Mouse (Mus musculus) T-helper 2 cell (primary cell): ENCODE measurements around the gene Aldh9a1.

ENCODE experiments used
- in situ Hi-C: fragments of 300-600 bp; cut with MboI, MseI; formaldehyde crosslinking; loops from one replicate; pipeline ENCODE4 v1.15.1; 2025; ENCODE audit warnings: high pct_unique_total_duplicates

The Aldh9a1 gene

DNA sequence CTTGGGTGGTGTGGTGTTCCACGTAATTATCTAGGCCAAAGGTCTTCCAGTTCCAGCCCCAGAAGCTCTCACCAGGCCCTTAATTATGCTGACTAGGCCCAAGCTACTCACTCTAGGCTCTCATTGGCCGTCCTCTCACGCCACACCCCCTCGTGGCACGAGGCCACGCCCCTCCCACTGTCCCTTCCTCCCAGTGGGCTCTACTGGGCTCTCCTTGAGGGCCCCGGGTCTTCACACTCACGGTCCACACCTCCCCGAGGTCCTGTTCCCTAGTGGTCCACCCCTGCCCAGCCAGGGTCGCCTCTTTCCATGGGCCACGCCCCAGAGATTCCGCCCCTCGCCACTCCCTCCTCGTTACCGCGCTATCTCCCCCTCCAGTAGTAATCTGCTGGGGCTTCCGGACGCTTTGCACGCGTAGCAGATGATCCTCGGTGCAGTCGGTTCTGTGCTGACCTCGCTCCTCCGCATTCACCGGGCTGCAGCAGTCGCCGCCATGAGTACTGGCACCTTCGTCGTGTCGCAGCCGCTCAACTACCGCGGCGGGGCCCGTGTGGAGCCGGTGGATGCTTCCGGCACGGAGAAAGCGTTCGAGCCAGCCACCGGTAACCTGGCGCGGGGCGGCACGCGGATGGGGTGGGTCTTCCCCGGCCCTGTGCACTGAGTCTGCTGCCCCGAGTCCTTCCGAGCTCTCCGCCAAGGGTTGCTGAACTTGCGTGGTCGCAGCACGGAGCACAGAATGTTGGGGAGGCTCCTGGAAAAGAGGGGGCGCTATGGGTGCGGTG lies at the start of gene Aldh9a1:
TSS of gene Aldh9a1 (plus strand) at position 177 of the 782 bp plus-strand sequence.
- in situ Hi-C loops, result loop anchor here (10.0 to 25.0 kb wide), 2 partner anchors 338 to 935 kb away; partner anchors contain the start of gene Fam78b

DNA sequence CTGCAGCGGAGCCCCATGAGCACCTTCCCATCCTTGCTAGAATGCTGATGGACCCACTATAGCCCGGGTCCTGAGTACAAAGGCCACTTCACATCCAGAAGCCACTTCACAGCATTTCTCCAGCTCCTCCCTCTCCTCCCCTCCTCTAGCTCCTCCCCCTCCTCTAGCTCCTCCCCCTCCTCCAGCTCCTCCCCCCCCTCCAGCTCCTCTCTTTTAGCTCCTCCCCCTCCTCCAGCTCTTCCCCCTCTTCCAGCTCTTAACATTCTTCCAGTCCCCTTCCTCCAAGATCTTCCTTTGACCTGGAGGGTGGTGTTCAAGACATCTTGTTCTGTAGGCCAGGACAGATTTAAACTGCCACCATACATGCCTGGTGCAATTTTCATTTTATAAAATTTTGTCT lies 49.7 kb upstream of the Aldh9a1 start:
- in situ Hi-C loops, result no loop called here

DNA sequence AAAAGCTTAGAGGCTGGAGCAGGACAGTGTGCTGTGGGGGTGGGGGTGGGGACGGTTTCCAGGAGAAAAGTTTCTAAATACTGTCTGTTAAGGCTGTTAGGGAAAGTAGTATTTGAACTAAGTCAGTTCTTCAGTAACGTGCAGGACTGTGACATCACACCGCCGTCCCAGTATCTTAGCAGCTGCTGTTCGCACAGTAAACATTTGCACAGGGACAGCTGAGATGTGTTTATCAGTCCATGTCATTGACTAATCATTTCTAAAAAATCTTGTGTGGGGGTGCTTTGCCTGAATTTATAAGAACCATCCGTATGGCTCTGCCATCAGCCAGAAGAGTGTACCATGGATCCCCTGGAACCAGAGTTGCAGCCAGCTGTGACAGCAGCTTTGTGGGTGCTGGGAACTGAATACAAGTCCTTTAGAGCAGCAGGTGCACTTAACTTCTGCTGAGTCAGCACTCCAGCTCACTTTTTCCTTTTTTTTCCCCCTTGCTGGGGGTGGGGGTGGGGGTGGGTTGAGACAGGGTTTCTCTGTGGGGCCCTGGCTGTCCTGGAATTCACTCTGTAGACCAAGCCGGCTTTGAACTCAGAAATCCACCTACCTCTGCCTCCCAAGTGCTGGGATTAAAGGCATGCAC lies 44.2 kb upstream of the Aldh9a1 start:
- in situ Hi-C loops, result no loop called here

DNA sequence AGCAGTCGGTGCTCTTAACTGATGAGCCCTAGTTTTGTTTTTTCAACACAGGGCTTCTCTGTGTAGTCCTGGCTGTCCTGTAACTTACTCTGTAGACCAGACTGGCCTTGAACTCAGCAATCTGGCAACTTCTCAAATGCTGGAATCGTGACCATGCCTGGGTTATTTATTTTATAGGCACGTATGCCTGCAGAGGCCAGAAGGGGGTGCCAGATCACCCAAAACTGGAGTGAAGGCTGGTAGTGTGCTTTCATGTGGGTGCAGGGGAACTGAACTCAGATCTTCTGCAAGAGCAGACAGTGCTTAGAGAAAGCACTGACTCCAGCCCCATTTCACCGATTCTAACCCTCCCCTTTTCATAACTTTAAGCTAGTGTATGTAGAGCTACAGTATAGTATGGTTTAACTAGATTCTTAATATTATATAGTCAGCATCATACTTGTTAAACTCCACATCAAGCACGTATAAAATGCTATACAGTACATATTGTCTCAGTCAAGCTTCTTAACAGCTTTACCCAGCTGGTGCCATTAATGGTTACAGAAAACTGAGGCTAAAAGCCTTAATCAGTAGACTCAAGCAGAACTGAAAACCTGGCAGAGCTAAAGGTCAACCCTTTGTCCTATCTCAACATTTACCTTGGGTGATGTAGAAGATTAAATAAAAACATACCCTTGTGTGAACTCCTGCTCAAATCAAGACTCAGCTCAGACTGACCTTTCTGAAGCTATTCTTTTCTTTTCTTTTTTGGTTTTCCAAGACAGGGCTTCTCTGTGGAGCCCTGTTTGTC lies 43.1 kb upstream of the Aldh9a1 start:
- in situ Hi-C loops, result no loop called here

DNA sequence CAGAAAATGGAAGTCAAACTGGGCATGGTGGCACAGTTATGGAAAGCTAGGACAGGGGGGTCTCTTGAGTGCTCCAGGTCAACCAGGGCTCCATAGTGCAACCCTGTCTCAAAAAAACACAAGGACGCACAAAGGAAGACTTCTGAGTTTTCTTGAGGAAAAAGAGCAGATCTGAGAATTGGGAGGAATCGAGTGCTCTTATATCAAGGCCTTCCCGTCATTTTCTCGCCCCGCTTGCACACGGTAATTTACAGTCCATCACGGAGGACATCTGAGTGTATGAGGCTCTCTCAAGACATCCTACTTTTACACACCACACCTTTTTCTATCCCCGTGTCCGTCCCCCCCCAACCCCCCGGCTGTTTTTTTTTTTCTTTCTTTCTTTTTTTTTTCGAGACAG lies 42.1 kb upstream of the Aldh9a1 start:
- in situ Hi-C loops, result no loop called here

DNA sequence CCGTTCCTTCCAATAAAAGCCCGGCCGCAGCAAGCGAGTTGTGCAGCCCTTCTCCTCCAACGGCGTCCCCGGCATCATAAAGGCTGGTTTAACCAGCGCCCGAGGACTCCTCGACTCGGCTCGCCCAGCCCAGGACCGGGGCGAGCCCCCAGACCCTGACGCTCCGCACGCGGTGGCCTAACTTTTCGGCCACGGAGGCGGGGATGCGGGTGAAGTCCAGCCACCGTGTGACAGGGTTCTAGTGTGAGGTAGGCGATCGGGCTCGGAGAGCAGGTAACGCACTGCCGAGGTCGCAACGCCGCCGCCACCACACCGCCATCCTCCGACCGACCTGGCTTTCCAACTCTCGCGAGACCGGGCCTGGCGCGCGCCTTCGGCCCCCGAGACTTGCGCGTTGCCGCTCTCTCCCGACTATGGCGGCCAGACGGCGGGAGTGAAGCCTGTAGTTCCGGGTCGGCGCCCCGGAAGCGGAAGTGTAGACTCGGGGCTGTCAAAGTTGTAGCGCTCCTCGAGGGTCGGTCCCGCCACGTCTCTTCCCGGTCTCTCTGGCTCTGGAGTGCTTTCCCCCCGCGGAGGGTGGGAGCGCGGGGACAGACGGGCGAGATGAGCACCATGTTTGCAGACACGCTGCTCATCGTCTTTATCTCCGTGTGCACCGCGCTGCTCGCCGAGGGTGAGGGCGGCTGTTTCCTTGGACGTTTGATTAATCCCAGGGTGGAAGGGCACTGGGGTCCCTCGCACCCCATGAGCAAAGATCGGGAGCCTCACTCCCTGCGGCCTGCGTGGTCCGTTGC lies 41.3 kb upstream of the Aldh9a1 start, which contains the start of gene Tmco1:
TSS of gene Tmco1 (plus strand) at position 118 of the 794 bp plus-strand sequence.
- in situ Hi-C loops, result no loop called here

DNA sequence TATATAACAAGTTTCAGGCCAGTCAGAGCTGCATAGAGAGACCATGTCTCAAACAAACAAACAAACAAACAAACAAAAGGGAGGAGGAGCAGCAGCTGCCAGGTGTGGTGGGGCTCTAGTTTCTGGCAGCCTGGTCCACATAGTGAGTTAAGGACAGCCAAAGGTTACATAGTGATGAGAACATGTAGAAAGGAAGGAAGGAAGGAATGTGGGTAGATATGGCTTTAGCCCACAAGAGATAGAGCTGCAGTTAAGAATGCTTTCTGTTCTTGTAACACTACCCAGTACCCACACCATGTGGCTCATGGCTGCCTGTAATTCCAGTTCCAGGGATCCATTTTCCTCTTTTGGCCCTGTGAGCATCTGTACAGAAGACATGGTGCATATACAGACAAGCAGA lies 37.4 kb upstream of the Aldh9a1 start:
- in situ Hi-C loops, result no loop called here

DNA sequence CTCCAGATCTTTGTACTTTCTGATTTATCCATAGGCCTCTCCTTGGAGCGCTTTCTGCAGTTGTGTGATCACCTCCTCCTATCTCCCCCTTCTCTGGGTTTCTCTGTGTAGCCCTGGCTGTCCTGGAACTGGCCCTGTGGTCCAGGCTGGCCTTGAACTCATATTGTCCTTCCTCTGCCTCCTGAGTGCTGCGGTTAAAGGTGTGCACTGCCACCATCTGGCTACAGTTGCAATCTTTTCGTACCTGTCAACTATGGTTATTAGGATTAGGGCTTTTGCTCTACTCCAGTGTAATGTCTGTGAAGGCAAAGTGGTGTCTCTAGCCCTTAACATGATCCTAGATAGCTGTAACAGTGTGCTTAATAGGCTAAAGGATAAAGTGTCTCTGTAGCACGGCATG lies 36.6 kb upstream of the Aldh9a1 start:
- in situ Hi-C loops, result no loop called here

DNA sequence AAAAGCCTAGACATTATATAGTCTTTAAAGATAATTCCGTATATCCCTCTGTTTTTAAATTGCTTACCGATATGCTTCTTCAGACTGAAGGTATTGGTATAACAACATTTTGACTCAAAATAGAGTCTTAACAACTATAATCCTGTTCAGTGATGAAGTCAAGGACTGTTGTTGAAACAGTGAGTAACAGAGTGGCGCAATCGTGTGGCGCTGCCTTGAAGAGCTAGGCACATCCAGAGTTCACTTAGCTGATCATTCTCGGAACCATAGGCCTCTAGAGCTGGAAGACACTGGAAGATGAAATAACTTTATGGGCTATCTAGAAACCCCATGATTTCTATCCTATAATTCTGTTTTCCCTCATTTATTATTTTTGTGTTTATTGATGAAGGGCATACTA lies 28.1 kb upstream of the Aldh9a1 start:
- in situ Hi-C loops, result no loop called here

DNA sequence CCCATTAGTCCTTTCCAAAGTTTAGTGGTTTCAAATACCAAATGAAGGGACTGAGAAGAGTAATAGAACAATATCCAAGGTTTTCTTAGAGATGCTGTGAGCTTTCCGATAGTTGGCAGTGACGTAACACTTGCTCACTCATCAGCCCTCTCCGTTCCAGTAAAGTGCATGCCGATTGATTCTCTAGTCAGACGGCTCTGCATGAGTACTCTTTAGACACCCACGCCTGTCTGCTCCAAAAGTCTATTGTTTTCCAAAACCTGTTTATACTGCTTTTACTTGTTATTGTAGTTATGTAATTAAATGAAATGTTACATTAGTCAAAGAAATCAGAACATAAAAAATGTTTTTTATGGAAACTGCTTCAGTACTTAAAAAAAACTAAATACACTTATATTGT lies 21.0 kb upstream of the Aldh9a1 start:
- in situ Hi-C loops, result loop anchor here (25.0 kb wide), 1 partner anchor 316 kb away; the partner anchor contains the start of gene Fam78b

DNA sequence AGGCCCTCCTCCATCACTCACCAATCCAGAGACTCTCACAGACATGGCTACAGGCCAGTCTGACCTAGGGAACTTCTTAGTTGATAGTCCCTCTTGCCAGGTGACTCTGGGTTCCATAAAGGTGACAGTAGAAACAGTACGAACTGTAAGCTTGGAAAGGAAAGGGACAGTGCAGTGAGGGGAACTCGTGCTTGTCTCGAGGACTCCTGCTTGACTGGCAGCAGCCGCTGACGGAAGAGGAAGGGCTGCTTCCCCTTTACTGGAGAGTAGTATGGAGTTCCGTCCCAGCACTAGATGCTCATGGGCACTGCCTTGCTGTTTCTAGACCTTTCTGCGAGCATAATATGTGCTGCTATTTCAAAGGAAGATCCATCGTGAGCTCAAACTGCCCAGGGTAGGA lies 18.7 kb upstream of the Aldh9a1 start:
- in situ Hi-C loops, result loop anchor here (10.0 to 25.0 kb wide), 2 partner anchors 319 to 586 kb away; partner anchors contain the start of gene Fam78b

DNA sequence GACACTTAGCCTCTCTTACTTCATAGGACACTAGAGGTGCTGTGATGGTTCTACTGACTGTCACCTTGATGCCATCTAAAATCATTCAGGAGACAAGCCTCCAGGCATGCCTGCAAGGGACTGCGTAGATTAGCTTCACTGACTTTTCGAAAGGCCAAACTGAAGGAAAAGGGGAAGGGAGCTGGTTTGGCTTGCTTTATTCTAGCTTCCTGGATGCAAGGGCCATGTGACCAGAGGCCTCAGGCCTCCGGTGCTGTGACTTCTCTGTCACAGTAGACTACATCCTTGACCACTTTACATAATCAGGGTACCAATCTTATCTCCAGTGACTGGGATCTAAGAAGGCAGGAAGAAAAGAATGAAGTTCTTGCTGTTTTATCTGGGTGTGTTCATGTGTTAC lies 13.4 kb upstream of the Aldh9a1 start:
- in situ Hi-C loops, result loop anchor here (5.0 to 25.0 kb wide), 3 partner anchors 114 to 592 kb away; partner anchors contain the start of gene Fam78b

DNA sequence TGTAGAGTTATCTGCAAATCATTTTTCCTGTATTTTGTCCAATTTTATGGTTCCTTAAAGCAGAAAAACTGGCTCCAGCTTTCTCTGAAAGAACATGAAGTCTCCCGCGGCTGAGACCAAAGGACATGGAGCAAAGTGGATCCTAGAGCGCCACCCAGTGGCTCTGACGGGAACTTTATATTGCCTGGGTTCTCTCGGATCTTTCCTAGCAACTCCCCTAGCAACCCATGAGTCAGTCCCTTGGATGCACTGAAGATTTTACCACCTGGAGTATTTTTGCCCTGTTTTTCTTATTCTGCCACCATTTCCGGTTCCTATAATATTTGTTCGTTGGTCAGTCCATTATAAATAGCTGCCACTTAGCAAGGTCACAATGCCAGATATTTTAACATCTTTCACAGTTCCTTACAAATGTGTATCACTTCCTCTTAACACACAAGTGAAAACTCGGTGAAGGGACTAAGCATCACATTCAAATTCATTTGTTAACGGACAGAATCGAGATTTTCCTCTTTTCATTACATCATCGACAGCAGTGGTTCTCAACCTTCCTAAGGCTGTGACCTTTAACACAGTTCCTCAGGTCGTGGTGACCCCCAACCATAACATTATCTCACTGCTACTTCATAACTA lies 12.2 kb upstream of the Aldh9a1 start:
- in situ Hi-C loops, result loop anchor here (5.0 to 25.0 kb wide), 3 partner anchors 115 to 593 kb away; partner anchors contain the start of gene Fam78b

DNA sequence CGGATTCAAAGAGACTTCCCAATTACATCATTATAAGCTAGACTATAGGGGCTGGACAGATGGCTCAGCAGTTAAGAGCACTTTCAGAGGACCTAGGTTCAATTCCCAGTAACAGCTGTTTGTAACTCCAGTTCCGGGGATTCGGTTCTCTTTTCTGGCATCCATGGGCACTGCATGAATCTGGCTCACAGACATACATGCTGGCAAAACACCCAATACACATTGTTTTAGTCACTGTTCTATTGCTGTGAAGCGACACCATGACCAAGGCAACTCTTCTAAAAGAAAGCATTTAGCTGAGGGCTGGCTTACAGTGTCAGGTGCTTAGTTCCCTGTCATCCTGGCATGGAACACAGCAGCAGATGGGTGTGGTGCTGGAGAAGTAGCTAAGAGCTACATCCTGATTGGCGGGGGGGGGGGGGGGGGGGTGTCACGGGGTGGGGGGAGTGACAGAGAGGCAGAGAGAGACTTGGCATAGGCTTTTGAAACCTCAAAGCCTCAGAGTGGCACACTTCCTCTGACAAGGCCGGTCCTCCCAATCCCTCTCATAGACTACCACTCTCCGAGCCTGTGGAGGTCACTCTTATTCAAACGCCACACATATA lies 10.5 kb upstream of the Aldh9a1 start:
- in situ Hi-C loops, result loop anchor here (5.0 to 25.0 kb wide), 3 partner anchors 117 to 594 kb away; partner anchors contain the start of gene Fam78b

DNA sequence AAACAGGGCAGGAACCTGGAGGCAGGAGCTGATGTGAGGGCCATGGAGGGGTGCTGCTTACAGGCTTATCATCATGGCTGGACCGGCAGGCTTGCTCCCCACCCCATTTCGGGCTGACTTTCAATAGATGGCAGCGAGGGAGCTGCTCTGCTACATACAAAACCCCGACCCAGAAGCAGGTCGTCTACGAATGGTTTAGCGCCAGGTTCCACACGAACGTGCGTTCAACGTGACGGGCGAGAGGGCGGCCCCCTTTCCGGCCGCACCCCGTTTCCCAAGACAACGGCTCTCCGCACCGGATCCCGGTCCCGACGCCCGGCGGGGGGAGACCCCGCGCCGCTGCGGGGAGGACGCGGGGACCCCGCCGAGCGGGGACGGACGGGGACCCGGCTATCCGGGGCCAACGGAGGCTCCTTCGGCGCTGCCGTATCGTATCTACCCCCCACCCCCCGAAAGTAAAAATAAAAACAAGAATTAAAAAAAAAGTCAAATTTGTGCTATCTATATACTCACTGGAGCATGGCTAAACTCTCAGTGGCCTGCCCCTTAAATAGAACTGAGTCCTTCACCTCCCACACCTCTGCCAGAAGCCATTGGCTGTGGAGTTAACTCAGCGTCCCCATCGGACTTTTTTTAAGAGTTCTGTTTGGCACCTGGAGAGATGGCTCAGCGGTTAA lies 9.5 kb upstream of the Aldh9a1 start:
- in situ Hi-C loops, result loop anchor here (10.0 to 25.0 kb wide), 2 partner anchors 328 to 925 kb away; partner anchors contain the start of gene Fam78b

DNA sequence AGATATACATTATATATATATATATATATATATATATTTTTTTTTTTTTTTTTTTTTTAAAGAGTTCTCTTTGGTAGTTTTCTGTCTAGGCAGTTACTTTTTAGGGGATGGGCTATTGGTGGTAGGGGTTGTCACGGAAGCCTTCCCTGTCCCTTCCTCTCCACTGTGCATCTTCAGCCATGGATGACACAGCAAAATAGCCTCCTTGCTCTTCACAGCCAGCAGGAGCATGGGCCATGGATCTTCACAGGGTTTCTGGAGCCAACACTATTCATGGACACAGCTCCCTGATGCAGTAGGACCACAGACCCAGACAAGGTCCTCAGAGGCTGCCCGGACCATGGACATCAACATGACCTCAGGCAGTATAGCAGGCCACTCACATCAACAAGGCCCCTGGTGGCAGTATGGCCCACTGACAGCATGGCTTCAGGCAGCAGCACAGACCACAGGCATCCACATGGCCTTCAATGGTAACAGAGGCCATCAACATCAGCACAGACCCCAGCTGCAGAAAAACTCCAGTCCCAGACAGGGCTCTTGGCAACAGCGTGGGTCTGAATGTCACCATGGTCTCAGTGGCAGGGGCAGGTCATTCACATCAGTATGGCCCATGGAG lies 8.8 kb upstream of the Aldh9a1 start:
- in situ Hi-C loops, result loop anchor here (10.0 to 25.0 kb wide), 2 partner anchors 329 to 926 kb away; partner anchors contain the start of gene Fam78b

DNA sequence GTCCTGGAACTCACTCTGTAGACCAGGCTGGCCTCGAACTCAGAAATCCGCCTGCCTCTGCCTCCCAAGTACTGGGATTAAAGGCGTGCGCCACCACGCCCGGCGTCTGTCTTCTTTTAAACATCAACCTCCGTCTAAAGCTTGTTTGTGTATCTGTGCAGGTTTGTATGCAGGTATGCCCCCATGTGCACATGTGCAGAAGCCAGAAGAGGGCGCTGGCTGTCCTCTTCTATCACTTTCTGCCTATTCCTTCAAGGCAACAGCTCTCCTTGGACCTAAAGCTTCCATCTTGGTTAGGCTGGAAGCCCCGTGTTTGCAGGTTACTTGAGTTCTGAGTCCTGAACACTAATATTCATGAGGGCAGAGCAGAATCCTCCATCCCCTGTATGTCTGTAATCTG lies 7.0 kb upstream of the Aldh9a1 start:
- in situ Hi-C loops, result loop anchor here (10.0 to 25.0 kb wide), 2 partner anchors 331 to 928 kb away; partner anchors contain the start of gene Fam78b

DNA sequence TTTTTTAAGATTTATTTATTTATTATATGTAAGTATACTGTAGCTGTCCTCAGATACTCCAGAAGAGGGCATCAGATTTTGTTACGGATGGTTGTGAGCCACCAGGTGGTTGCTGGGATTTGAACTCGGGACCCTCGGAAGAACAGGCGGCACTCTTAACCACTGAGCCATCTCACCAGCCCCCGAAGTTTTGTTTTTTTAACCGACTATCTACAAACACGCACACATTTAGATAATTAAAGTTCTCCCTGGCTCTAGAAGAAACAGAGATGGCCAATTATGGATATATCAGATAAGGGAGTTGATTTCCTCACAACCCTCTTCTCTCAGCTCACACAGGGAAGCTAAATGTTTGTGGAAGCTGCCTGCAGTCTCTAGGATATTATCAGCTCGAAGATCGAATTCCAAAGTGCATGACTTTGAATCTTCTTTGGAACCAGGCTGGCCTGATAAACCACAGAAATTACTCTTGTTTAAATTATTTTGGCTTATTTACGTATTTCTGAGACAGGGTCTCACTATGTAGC lies 3.7 kb upstream of the Aldh9a1 start:
- in situ Hi-C loops, result loop anchor here (10.0 to 25.0 kb wide), 2 partner anchors 334 to 931 kb away; partner anchors contain the start of gene Fam78b
